Mouse (Mus musculus) embryonic fibroblast, embryonic 13.5 days (primary cell): ENCODE data around the gene Rnf186. TPM values are rescaled to one million over a fixed set of nuclear protein-coding genes. Genes with fewer than 3 reads are reported as not detected.

Source experiments
- H3K27ac ChIP-seq: 2 replicates; pipeline ENCODE4 v1.5.1; 2012; ENCODE audit warnings: low read length, control low read depth, inconsistent platforms; ENCODE audit not compliant: insufficient read depth
- H3K4me1 ChIP-seq: 2 replicates; pipeline ENCODE4 v1.6.1; 2011; ENCODE audit warnings: low read length; ENCODE audit not compliant: control insufficient read depth, insufficient read depth
- H3K4me3 ChIP-seq: 2 replicates; pipeline ENCODE4 v1.5.1; 2011; ENCODE audit warnings: mild to moderate bottlenecking, control low read depth, low read length; ENCODE audit not compliant: insufficient read depth
- CTCF ChIP-seq: IDR thresholded peaks from 2 replicates; pipeline ENCODE4 v1.5.1; 2011; ENCODE audit warnings: mild to moderate bottlenecking, control low read depth, low read length, moderate library complexity, borderline replicate concordance; ENCODE audit not compliant: insufficient read depth
- POLR2A ChIP-seq: IDR thresholded peaks from 2 replicates; pipeline ENCODE4 v1.6.1; 2011; ENCODE audit warnings: low read depth, mild to moderate bottlenecking, control low read depth, low read length, moderate library complexity
- polyA plus RNA-seq: library from polyadenylated mRNA; stranded (reverse); fragments of >200 nt; gene quantifications from 2 replicates; pipeline ENCODE4 v1.2.4, GENCODE M21; 2011; ENCODE audit warnings: low read depth; ENCODE audit not compliant: missing spikeins, insufficient read length

Rnf186 gene
- polyA plus RNA-seq, 1 experiment, result not detected

DNA sequence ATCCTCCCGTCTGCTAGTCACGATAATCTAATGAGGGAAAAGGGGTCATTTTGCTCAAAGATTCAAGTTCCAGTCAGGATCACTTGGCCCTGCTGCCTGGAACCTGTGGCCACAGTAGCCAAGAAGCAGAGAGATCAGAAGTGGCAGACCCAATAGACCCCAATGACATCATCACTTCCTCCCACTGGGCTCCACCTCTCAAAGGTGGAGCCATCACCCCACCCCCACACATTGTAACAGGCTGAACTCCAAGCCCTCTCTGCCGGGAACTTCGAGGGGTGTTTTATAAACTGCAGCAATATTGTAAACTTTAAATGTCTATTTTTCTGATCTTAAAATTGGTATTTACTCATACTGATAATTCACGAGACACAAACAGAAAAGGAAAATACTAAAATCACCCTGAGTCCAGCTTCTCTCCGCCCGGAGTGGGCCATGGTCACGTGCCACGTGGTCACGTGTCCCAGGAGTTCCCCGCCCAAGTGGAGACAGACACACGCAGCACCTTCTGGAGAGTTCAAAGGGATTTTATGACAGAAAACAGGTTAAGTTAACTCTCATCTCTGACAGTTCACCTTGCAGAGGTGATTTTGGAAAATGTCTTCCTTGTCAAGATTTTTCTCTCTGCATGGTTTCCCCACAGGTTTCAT is 14.0 kb downstream of the Rnf186 start:
- no peak for TF ChIP-seq POLR2A
- Histone ChIP-seq H3K4me1 (no peaks in the 10 kb centered on the region), H3K27ac (no peak overlapping the region), H3K4me3 (no peak overlapping the region)

GRCm38 (mm10) chr4:138983422-138983821 is 16.5 kb downstream of the Rnf186 start:
- TF ChIP-seq POLR2A, result no peak
- TF ChIP-seq CTCF, result no peak
- no peak overlapping the region for H3K27ac ChIP-seq
- no peak overlapping the region for H3K4me3 ChIP-seq
- no peaks in the 10 kb centered on the region for H3K4me1 ChIP-seq

- H3K4me1 ChIP-seq, result no peaks in the 10 kb centered on the region
- TF ChIP-seq CTCF (no peak), POLR2A (no peak)
- H3K27ac ChIP-seq, result no peak overlapping the region
- no peak overlapping the region for H3K4me3 ChIP-seq
Observed at GRCm38 (mm10) chr4:138984744-138985143, 17.8 kb downstream of the Rnf186 start.

DNA sequence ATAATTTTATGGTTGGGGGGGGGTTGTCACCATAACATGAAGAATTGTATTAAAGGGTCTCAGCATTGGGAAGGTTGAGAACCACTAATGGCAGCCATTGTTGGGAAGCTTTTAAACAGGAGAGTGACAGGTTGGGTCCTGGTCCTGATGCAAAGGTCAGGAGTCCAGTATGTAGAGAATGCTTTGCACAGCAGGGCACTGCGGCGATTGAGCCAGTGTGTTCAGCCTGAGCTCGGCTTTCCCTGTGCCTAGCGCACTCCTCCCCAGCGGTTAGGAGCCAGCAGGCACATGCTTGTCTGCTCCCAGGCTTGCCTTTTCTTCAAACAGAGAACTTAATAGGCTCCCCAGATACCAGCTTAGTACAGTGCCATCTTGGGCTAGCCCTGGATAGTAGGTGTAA is 19.4 kb downstream of the Rnf186 start:
- no peak overlapping the region for H3K4me3 ChIP-seq
- H3K4me1 ChIP-seq, result no peaks in the 10 kb centered on the region
- no peak overlapping the region for H3K27ac ChIP-seq
- TF ChIP-seq POLR2A (no peak), CTCF (no peak)

DNA sequence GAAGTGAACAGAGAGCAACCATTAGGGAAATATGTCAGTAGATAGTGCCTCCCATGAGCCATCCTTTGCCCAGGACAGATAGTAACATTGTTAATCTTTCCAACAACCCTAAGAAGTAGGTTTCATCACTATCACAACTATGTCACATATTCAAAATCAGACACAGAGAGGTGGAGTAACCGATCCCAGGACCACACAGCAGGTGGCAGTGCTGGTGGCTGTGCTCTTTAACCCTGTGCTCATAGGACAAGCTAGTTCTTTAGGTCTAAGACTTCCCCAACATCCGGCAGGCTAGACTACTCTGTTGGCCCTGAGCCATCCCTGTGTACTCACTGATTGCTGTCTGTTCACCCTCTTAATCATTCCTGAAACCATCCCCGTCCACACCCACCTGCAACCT is 27.5 kb downstream of the Rnf186 start:
- no peak overlapping the region for H3K4me3 ChIP-seq
- no peak overlapping the region for H3K27ac ChIP-seq
- no peaks in the 10 kb centered on the region for H3K4me1 ChIP-seq
- TF ChIP-seq CTCF, result no peak
- TF ChIP-seq POLR2A, result no peak

GRCm38 (mm10) chr4:138996410-138996809 is 29.5 kb downstream of the Rnf186 start:
- Histone ChIP-seq H3K27ac (no peak overlapping the region), H3K4me1 (no peaks in the 10 kb centered on the region), H3K4me3 (no peak overlapping the region)
- TF ChIP-seq POLR2A, result no peak
- TF ChIP-seq CTCF, result 0 out of 2 replicates have a peak, but pooled peaks have one; percentile 1

DNA sequence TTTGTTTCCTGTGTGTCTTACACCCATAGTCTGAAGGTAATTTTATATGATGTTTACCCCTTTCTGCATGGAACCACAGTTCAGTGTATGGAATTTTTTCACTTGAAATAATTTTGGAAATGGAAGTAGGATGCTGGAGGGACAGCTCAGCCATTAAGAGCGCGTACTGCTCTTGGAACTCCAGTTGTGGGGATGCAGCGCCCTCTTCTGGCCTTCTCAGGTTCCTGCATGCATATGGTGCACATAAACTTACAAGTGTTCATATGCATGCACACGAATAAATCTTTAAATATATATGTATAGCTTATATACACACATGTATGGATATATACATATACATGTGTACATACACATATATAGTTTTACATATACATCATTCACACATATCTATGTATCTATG is 30.2 kb downstream of the Rnf186 start:
- no peak overlapping the region for H3K27ac ChIP-seq
- TF ChIP-seq POLR2A (no peak), CTCF (no peak)
- no peak overlapping the region for H3K4me3 ChIP-seq
- H3K4me1 ChIP-seq, result no peaks in the 10 kb centered on the region

GRCm38 (mm10) chr4:138998611-138999010 is 31.7 kb downstream of the Rnf186 start:
- Histone ChIP-seq H3K27ac (no peak overlapping the region), H3K4me1 (no peaks in the 10 kb centered on the region), H3K4me3 (no peak overlapping the region)
- TF ChIP-seq CTCF (no peak), POLR2A (no peak)

GRCm38 (mm10) chr4:139001026-139001425 is 34.1 kb downstream of the Rnf186 start:
- no peak for TF ChIP-seq CTCF
- no peak for TF ChIP-seq POLR2A
- no peaks in the 10 kb centered on the region for H3K4me1 ChIP-seq
- no peak overlapping the region for H3K27ac ChIP-seq
- H3K4me3 ChIP-seq, result no peak overlapping the region

DNA sequence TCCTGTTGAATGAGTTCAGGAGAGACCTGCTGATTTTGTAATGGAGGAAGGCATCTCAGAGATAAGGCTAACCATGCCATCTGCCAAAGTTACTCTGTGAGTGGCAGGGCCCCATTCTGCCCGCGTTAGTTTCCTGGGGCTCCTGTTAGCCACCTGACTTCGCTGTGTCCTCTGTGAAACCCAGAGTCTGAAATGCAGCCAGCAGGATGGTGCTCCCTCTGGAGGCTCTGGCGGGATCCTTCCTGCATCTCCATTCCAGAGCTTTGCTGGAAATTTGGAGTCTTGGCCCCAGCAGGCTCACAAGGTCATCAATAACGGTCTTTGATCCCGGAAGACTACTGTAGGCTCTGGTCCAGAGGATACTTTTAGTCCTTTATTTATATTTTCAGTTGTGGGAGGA is 34.5 kb downstream of the Rnf186 start:
- no peak overlapping the region for H3K27ac ChIP-seq
- no peak overlapping the region for H3K4me3 ChIP-seq
- TF ChIP-seq POLR2A (no peak), CTCF (no peak)
- no peaks in the 10 kb centered on the region for H3K4me1 ChIP-seq
